Mouse (Mus musculus) c-Kit-positive CD71-negative TER-119-negative erythroid progenitor cells, embryonic 14.5 days (primary cell): Measurements from ENCODE around the gene Slc4a8.
"Not testable (repeated sequence)": the region's sequence is repeated elsewhere in the genome, so short reads cannot be mapped to it uniquely, and the experiment has no call there.

Experiments used
- DNase-seq: peaks from one replicate; pipeline ENCODE4 v3.0.0-alpha.2; 2013; ENCODE audit warnings: low read depth

Slc4a8 gene

GRCm38 (mm10) chr15:100773859-100774258, 12.3 kb downstream of the Slc4a8 start:
- DNase-seq: not testable (repeated sequence)

- DNase-seq: no peak
Observed at GRCm38 (mm10) chr15:100775189-100776166, 13.9 kb downstream of the Slc4a8 start.

GRCm38 (mm10) chr15:100776424-100776823, 14.9 kb downstream of the Slc4a8 start:
- DNase-seq: no peak

GRCm38 (mm10) chr15:100777020-100778016, 15.8 kb downstream of the Slc4a8 start:
- DNase-seq: no peak

GRCm38 (mm10) chr15:100779896-100780295, 18.3 kb downstream of the Slc4a8 start:
- DNase-seq: no peak

- DNase-seq: no peak
Observed at GRCm38 (mm10) chr15:100783244-100783987, 21.9 kb downstream of the Slc4a8 start.

- DNase-seq: no peak
Observed at GRCm38 (mm10) chr15:100790219-100790618, 28.7 kb downstream of the Slc4a8 start.

GRCm38 (mm10) chr15:100792324-100792723, 30.8 kb downstream of the Slc4a8 start:
- no peak for DNase-seq

GRCm38 (mm10) chr15:100800914-100801313, 39.4 kb downstream of the Slc4a8 start:
- no peak for DNase-seq

GRCm38 (mm10) chr15:100808062-100808461, 46.5 kb downstream of the Slc4a8 start:
- no peak for DNase-seq

GRCm38 (mm10) chr15:100808484-100808883, 46.9 kb downstream of the Slc4a8 start:
- no peak for DNase-seq

- no peak for DNase-seq
Observed at GRCm38 (mm10) chr15:100810243-100810642, 48.7 kb downstream of the Slc4a8 start.

- DNase-seq: no peak
Observed at GRCm38 (mm10) chr15:100813501-100813900, 52.0 kb downstream of the Slc4a8 start.

- DNase-seq: no peak
Observed at GRCm38 (mm10) chr15:100814066-100814465, 52.5 kb downstream of the Slc4a8 start.

- no peak for DNase-seq
Observed at GRCm38 (mm10) chr15:100815310-100815709, 53.8 kb downstream of the Slc4a8 start.

- no peak for DNase-seq
Observed at GRCm38 (mm10) chr15:100818860-100819259, 57.3 kb downstream of the Slc4a8 start.

- DNase-seq: no peak
Observed at GRCm38 (mm10) chr15:100821824-100822223, 60.3 kb downstream of the Slc4a8 start.

GRCm38 (mm10) chr15:100822370-100822769, 60.8 kb downstream of the Slc4a8 start:
- not testable (repeated sequence) for DNase-seq

GRCm38 (mm10) chr15:100825249-100825856, 63.8 kb downstream of the Slc4a8 start:
- DNase-seq: no peak

GRCm38 (mm10) chr15:100826076-100826475, 64.5 kb downstream of the Slc4a8 start:
- DNase-seq: no peak

GRCm38 (mm10) chr15:100829775-100830174, 68.2 kb downstream of the Slc4a8 start:
- DNase-seq: no peak
